Mouse (Mus musculus) liver, adult 2 months (tissue): Measurements from ENCODE around the gene Pxmp4.

Experiments
- CTCF ChIP-seq: fragments of 200-500 bp; IDR thresholded peaks from 2 replicates; pipeline ENCODE4 v1.5.1; 2011; ENCODE audit warnings: low read depth, low read length, control low read depth
- POLR2A ChIP-seq: fragments of 200-500 bp; IDR thresholded peaks from 2 replicates; pipeline ENCODE4 v1.6.1; 2011; ENCODE audit warnings: low read length, control low read depth; ENCODE audit not compliant: insufficient read depth; ENCODE audit errors: extremely low read depth

GRCm38 (mm10) chr2:154549886-154550189 lies 53.7 kb downstream of the Pxmp4 start:
- TF ChIP-seq POLR2A (no peak), CTCF (no peak)
